Mouse (Mus musculus): ENCODE measurements around the gene Pagr1a.

DNA sequence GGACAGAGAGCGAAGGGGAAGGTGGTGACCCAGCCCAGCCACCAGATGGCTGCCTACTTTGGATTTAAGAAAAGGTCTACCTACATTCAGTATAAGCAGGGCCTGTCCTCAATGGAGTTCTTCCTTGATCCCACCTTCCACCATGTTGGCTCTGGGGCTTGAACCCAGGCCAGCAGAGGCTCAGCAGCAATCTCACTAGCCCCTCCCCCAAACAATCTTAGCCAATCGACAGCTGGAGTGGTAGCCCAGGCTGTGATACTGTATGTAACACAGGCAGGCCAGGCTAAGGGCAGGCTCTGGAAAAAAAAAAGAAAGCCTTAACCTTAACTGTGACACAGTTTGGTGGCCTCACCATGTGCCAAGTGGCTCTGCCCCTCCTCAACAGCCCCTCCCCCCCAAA is 5.4 kb downstream of the Pagr1a start:
- TF ChIP-seq CTCF (IDR thresholded peaks at IDR 0.05; ENCODE audit: insufficient read depth, low read length) (no peak), POLR2A (IDR thresholded peaks at IDR 0.05; ENCODE audit: borderline replicate concordance, extremely low read depth, low read depth, low read length) (no peak)

All from lung, adult 2 months (tissue).